Mouse (Mus musculus) cerebellum, postnatal 25 days (tissue): ENCODE measurements around the gene Fbxw2.
"Not testable (repeated sequence)": the region's sequence is repeated elsewhere in the genome, so short reads cannot be mapped to it uniquely, and the experiment has no call there.

Experiments used
- DNase-seq, 2 experiments: peaks; one replicate each; pipeline ENCODE4 v3.0.0; 2021; ENCODE audit warnings: mixed read lengths in 2 of 2

Gene Fbxw2

GRCm38 (mm10) chr2:34810775-34811174 is 15.3 kb downstream of the Fbxw2 start:
- DNase-seq: no peak

DNA sequence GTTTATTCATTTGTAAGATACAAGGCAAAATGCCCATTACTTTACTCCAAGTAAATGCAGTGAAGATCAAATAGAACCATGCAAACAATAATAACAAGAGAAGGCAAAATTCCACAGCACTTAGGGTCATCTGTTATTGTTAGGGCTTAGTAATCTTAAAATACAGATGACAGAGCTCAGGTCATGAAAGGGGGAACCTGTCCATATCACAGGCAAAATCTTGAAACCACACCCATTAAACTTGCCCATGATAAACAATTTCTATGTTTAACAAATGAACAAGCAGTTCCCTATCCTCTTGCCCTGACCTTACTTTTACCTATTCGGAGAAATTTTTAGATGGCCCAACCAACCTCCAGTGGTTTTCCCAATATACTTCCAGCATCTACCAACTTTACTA is 16.5 kb downstream of the Fbxw2 start:
- no peak for DNase-seq

DNA sequence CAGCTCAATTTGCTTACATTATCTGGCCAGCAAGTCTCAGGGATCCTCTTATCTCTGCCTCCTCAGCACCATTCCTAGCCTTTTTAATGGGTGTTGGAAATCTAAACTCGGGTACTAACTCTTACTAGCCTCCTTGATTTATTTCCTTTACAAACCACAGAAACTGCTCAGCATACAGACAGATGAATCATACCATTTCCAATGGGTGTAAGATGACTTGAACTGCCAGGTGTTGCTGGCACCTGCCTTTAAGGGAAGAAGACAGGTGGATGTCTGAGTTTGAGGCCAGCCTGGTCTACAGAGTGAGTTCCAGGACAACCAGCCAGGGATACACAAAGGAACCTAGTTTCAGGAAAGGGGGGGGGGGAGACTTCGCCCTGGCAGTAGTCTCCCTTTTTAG is 18.1 kb downstream of the Fbxw2 start:
- no peak for DNase-seq

DNA sequence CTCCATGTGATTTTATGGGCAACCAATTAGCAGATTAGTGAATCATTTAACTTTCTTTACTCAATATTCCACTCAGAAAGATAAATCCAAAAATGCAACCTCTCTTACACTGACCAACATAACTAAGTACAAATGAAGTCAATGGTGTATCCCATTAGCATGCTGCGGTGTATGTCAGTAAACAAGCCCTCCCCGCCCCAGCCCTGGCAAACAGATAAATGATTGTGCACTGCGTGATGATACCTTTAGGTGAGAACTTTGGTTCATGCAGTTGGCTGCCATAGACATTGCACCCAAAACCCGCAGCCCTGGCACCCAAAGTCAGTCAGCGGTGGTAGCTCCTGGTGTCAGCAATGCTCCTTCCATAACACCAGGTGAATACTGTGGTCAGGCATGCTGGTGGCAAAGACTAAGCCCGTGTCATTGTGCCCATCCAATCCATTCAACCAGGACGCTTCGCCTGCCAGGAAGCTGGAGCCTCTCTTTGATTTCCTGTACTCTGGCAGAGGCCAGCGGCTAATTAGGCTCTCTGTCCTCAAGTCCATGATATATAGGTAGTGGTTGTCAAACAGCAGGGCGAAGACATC is 20.7 kb downstream of the Fbxw2 start:
- no peak for DNase-seq

DNA sequence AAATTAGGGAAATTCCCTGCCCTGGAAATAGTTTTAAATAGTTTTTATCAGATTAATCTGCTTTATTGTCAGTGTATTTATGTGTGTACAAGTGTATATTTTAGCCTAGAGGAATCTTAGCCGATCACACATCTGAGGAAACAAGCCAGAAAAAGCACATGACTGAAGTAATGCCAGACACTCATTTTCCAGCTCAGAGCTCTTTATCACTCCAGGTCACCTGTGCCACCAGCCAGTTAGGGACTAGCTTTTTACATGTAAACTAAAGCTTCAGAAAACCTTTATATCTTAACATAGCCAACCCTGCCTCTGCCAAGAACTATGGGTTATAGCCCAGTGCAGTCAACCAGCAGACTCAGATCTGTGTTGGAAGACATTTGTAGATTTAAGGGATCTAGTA is 21.3 kb downstream of the Fbxw2 start:
- peak in 1 of 2 experiments; percentile 22 for DNase-seq

DNA sequence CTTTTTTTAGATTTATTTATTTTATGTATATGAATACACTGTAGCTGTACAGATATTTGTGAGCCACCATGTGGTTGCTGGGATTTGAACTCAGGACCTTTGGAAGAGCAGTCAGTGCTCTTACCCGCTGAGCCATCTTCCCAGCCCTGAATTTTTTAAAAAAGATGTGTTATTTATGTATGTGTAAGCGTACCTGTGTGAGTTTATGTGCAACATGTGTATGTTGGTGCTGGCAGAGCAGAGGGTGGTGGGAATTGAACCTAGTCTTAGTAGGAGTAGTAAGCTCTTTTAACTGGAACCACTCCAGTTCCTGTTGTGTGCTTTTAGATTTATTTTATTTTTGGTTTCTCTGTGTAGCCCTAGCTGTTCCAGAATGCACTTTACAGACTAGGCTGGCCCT is 21.9 kb downstream of the Fbxw2 start:
- no peak for DNase-seq

DNA sequence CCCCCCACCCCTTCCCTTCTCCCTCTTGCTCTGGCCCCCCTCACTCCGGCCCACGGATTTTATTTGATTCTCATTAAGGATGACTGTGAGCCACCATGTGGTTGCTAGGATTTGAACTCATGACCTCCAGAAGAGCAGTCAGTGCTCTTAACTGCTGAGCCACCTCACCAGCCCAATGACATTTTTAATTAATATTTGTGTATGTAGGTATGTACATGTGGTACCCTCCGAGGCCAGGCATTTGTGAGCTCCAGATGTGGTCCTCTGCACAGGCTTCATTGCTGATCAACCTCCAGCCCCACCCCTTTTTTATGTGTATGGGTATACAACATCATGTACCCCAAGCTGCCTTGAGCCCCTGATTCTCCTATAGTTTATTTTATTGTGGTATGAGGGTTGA is 22.4 kb downstream of the Fbxw2 start:
- no peak for DNase-seq

DNA sequence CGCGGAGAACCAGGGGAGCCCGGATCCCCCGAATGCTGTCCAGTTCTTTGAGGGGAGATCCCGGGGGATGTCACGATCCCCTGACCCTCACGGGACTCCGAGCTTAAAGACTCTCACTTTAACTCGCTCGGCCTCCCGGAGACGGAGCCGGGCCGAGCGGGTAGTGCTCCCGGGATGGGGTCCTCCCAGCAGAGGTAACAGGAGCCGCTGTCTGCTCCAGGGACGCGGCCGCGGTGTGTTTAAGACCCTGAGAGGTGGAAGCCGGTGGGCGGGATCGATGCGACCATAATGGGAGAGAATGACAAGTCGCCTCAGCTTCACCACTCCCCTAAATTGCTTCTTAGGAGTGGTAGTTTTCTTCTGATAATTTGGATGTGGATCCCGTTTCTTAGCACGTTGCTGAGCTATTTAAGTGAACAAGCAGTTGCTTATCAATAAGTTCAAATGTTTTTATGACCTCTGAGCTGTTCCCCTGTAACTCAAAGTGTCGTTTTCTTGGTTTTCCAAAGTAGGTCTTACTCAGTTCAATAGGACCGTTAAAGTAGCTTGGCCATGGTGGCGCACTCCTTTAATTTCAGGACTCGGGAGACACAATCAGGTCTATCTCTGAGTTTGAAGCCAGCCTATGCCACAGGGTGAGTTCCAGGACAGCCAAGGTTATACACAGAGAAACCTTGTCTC is 23.4 kb downstream of the Fbxw2 start:
- peak in 1 of 2 experiments; percentile 34 for DNase-seq

DNA sequence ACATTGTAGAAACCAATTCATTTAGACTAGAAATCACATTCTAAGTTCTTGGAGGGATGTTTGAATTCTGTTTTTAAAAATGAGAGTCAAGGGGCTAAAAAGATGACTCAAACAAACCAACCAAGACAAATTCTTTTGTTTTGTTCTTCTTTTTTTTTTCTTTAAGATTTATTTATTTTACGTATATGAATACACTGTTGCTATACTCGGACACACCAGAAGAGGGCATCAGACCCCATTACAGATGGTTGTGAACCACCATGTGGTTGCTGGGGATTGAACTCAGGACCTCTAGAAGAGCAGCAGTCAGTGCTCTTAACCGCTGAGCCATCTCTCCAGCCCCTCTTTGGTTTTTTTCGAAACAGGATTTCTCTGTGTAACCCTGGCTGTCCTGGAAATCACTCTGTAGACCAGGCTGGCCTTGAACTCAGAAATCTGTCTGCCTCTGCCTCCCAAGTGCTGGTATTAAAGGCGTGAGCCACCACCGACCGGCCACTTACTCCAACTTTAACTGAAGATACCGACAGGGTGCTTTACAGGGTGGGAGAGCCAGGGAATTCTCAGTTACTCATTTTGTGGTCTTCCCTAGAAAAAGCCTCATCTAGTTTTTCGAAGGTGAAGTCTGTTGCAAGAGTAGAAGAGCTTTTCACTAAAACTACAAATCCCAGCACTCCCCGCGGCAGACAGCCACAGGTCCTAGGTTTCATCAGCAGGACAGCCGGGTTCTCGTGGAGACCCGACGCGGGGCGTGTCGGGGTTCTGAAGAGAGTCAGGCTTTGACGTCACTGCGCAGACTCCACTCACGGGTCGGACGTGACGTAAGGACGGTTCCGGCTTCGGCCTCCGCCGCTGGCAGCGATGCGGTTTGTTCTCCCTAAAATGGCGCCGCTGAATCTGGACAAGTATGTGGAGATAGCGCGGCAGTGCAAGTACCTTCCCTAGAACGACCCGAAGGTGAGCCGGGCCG is 24.3 kb downstream of the Fbxw2 start:
- DNase-seq: peak; percentile 96 to 98

DNA sequence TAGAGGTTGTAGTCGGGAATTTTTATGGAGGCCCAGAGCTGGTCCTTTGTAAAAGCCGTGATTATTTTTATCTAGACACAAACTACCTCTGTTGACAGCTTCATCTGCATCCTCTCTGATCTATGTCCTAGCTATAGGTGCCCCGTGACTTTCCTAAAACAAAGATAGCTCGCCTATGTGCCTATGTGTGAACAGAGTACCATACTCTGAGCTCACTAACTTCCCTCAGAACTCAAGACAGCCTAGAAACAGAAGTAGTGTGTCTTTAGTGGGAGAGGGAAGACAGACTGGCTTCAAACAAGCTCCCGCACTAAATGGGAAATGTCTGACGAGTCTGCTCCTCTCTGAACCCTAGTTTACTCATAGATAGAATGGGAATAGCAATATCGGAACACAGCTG is 25.7 kb downstream of the Fbxw2 start:
- DNase-seq: no peak

- peak; percentile 81 to 88 for DNase-seq
These were observed 26.5 kb downstream of the Fbxw2 start, which contains the start of gene Rabepk for GRCm38 (mm10) chr2:34799357-34800256. Gene Rabepk, minus strand, starts transcription at chr2:34799912.

GRCm38 (mm10) chr2:34795426-34795825 is 30.7 kb downstream of the Fbxw2 start:
- DNase-seq: no peak

- no peak for DNase-seq
These were observed 31.6 kb downstream of the Fbxw2 start for GRCm38 (mm10) chr2:34794511-34794910.

- not testable (repeated sequence) for DNase-seq
These were observed 33.6 kb downstream of the Fbxw2 start for GRCm38 (mm10) chr2:34792543-34792942.

DNA sequence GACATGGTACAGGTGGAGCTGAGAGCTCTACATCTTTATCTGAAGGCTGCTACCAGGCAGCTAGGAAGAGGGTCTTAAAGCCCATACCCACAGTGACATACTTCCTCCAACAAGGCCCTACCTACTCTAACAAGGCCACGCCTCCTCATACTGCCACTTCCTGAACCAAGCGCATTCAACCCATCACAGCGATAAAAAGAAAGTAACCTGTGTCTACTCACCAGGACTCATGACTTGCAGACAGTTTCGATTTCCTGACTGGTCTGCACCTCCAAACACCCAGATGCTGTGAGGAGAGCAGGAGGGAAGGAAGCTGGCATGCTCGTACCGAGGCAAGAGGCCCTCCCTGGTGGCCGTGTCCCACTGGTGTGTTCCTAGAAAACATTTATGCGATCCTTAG is 35.8 kb downstream of the Fbxw2 start:
- no peak for DNase-seq

DNA sequence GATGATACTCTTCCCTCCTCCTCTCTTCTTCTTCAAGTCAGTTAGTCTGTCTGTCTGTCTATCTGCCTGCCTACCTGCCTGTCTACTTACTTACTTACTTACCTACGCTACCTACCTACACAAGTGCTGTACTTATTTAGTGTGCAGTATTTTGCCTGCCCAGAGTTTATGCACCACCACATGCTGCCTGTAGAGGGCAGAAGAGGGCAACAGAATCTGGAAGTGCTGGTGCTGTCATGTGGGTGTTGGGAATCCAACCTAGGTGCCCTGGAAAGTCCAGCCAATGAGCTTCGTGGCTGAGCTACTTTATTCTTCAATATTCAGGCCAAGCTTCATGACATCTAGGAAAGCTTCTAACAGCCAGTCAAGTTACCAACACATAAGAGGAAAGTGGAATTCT is 42.0 kb downstream of the Fbxw2 start:
- peak; percentile 32 to 54 for DNase-seq

DNA sequence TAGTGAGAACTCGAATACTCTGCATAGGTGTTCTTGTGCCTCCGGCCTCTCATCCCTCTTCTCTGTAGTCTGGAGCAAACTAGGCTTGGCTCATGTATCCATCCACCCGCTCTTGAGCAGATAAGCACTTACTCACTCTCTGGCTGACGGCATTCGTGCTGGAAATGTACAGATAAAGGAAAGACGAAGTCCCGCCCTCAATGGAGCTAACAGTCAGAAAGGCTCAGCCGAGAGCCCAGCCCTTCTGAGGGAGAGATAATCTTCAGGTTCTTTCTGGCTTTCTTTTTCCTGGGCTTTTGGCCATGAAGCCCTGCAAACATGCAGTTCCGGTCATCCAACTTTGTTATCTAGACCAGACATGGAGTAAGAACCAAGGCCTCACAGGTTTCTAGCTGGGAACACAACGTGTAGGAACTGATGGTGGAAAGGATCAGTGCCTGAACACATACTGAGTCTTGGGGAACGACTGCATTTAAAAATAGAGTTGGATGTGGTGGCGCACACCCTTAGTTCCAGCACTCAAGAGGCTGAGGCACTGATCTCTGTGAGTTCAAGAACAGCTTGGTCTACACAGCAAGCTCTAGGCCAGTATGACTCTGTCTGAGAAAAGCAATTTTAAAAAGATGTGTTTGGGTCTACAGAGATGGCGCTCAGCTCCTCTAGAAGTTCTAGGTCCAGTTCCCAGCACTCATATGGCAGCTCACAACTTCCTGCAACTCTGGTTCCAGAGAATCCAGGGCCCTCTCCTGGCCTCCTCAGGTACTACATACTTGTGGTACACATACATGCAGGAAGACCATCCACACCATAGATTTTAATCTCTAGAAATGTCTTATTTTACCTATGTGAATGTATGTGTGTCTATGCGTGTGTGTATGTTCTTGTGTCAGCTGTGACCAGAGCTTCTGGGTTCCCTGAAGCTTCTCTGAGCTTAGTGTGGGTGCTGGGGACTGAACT is 42.8 kb downstream of the Fbxw2 start:
- DNase-seq: no peak

GRCm38 (mm10) chr2:34777237-34777868 is 48.8 kb downstream of the Fbxw2 start:
- DNase-seq: no peak

DNA sequence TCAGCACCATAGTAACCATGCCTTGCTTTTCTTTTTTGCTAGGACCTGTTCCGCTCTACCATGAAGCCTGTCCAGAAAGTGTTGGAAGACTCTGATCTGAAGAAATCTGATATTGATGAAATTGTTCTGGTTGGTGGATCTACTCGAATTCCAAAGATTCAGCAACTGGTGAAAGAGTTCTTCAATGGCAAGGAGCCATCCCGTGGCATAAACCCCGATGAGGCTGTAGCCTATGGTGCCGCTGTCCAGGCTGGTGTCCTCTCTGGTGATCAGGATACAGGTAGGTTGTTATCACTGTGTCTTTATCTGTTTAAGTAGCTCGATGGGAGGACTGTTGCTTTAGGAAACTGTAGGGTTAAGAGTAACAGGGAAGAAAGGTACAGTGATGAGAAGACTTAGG is 51.6 kb downstream of the Fbxw2 start:
- DNase-seq: no peak

DNA sequence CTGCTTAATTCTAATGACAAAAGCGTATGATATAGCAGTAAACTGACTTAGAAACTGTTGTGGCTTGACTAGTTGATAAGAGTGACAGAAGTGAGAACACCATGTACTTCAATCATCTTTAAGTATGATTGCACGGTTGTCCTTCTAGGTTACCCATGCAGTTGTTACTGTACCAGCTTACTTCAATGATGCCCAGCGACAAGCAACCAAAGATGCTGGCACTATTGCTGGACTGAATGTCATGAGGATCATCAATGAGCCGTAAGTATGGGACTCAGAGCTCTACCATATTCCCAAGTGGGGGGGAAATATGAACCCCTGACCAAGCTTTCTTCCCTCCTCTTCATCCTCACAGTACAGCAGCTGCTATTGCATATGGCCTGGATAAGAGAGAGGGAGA is 52.4 kb downstream of the Fbxw2 start:
- no peak for DNase-seq
